Mouse (Mus musculus) kidney, postnatal 0 days (tissue): Measurements from ENCODE around the gene Btf3l4. TPM values are rescaled to one million over a fixed set of nuclear protein-coding genes. Genes with fewer than 3 reads are reported as not detected.

Experiments
- ATAC-seq: fragments of 200-750 bp; cut with Nextera tagmentation; replicated peaks from 2 replicates; pipeline ENCODE4 v1.8.0; 2017; ENCODE audit warnings: low read depth, moderate number of reproducible peaks, moderate TSS enrichment, moderate library complexity; ENCODE audit not compliant: low FRiP score
- DNase-seq: peaks from one replicate; pipeline ENCODE4 v3.0.0-alpha.2; 2016; ENCODE audit warnings: low spot score
- H3K27ac ChIP-seq: fragments of 300-500 bp; sonication (generic); 2 replicates; pipeline ENCODE4 v1.5.1; 2014; ENCODE audit warnings: mild to moderate bottlenecking
- H3K27me3 ChIP-seq: fragments of 300-500 bp; sonication (generic); 2 replicates; pipeline ENCODE4 v1.6.1; 2014; ENCODE audit warnings: low read length, mixed read lengths; ENCODE audit not compliant: insufficient read depth
- H3K36me3 ChIP-seq: fragments of 300-500 bp; sonication (generic); 2 replicates; pipeline ENCODE4 v1.6.1; 2014; ENCODE audit warnings: low read length, mixed read lengths; ENCODE audit not compliant: insufficient read depth
- H3K4me1 ChIP-seq: fragments of 300-500 bp; sonication (generic); replicated peaks from 2 replicates; pipeline ENCODE4 v1.6.1; 2014; ENCODE audit warnings: antibody characterized with exemption, low read length, mixed read lengths; ENCODE audit not compliant: insufficient read depth
- H3K4me2 ChIP-seq: fragments of 300-500 bp; sonication (generic); 2 replicates; pipeline ENCODE4 v1.6.1; 2014; ENCODE audit warnings: mild to moderate bottlenecking, low read length, moderate library complexity, mixed read lengths
- H3K4me3 ChIP-seq: fragments of 300-500 bp; sonication (generic); replicated peaks from 2 replicates; pipeline ENCODE4 v1.5.1; 2014; ENCODE audit warnings: low read depth, low read length
- H3K9ac ChIP-seq: fragments of 300-500 bp; sonication (generic); 2 replicates; pipeline ENCODE4 v1.6.1; 2014; ENCODE audit warnings: low read depth, low read length
- H3K9me3 ChIP-seq: fragments of 300-500 bp; sonication (generic); replicated peaks from 2 replicates; pipeline ENCODE4 v1.6.1; 2016; ENCODE audit warnings: low read length, inconsistent platforms, mixed read lengths
- CTCF ChIP-seq: IDR thresholded peaks from 2 replicates; pipeline ENCODE4 v1.5.1; 2016; ENCODE audit warnings: antibody characterized with exemption, low read depth, mild to moderate bottlenecking, moderate library complexity
- WGBS: fragments of 180-500 bp; shearing (Covaris S2); extraction: QIAGEN DNeasy Blood & Tissue Kit; methylation state at CpG from one replicate; pipeline ENCODE4 v1.1.7; 2014; 5-methylcytosine and 5-hydroxymethylcytosine counted together
- polyA plus RNA-seq: library from polyadenylated mRNA; unstranded; fragments of >200 nt; fragmentation: Nextera tagmentation; extraction: Ambion mirVana; gene quantifications from 2 replicates; pipeline ENCODE4 v1.2.1, GENCODE M21; 2015

Gene Btf3l4
- polyA plus RNA-seq, 1 experiment from 2014 or later, result 174 TPM

- no peaks in the 10 kb centered on the region for H3K9me3 ChIP-seq
- no peak overlapping the region for H3K9ac ChIP-seq
- H3K4me1 ChIP-seq, result no peaks in the 10 kb centered on the region
- no peak overlapping the region for H3K4me3 ChIP-seq
- TF ChIP-seq CTCF, result peak; percentile 77
- no peak overlapping the region for H3K27ac ChIP-seq
- no peaks in the 10 kb centered on the region for H3K27me3 ChIP-seq
- 49% methylated on average over 2 of the region's 2 CpGs for WGBS
- no peak overlapping the region for H3K4me2 ChIP-seq
- DNase-seq, result peak; percentile 84
- ATAC-seq, result no peak
- H3K36me3 ChIP-seq, result no peaks in the 10 kb centered on the region
These were observed 35.2 kb downstream of the Btf3l4 start for GRCm38 (mm10) chr4:108798083-108798830.

DNA sequence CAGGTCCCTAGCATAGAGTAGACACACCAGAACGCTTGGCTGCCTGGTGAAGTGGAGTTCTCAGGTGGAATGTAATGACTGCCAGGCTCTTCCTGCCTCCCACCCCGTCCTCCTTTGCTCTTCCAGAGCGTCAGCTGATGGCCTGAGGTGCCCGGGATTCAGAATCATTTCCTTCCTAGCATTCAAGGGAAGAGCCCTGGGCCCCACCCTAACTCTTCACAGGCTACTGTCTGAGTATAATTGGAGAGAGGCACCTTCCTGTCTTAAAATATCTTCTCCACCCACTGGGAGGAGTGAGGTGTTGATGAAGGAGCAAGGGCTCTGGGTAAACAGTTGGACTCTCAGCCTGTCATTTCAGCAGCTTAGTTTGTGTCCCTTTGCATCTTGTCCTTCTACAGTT, 36.7 kb downstream of the Btf3l4 start:
- 23% methylated on average over 4 of the region's 4 CpGs for WGBS
- Histone ChIP-seq H3K4me2 (no peak overlapping the region), H3K36me3 (no peaks in the 10 kb centered on the region), H3K27ac (no peak overlapping the region), H3K9ac (no peak overlapping the region), H3K4me1 (no peaks in the 10 kb centered on the region), H3K9me3 (no peaks in the 10 kb centered on the region), H3K4me3 (no peak overlapping the region), H3K27me3 (no peaks in the 10 kb centered on the region)
- no peak for TF ChIP-seq CTCF
- ATAC-seq (no peak), DNase-seq (peak; percentile 26)

GRCm38 (mm10) chr4:108793941-108794340, 39.5 kb downstream of the Btf3l4 start:
- Histone ChIP-seq H3K9me3 (no peaks in the 10 kb centered on the region), H3K36me3 (no peaks in the 10 kb centered on the region), H3K4me3 (no peak overlapping the region), H3K27ac (no peak overlapping the region), H3K27me3 (no peaks in the 10 kb centered on the region), H3K4me1 (no peaks in the 10 kb centered on the region), H3K4me2 (no peak overlapping the region), H3K9ac (no peak overlapping the region)
- 48% methylated on average over 1 of the region's 1 CpGs for WGBS
- no peak for TF ChIP-seq CTCF
- ATAC-seq (no peak), DNase-seq (no peak)

DNA sequence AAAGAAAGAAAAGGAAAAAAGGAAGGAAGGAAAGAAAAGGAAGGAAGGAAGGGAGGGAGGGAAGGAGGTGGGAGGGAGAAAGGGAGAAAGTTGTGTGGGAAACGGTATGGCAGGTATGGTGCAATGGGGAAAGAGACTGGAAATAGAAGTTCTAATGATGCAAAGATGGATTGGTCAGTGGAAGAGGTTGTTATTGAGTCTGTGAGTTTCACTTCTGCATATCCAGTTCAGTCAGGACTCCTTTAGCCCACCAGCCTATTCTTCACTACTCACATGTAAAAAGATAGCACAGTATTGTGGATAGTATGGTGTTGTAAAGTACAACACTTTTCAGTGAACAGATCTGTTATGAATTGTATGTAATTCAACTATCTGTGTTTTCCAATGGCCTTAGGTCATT, 42.9 kb downstream of the Btf3l4 start:
- Histone ChIP-seq H3K9me3 (no peaks in the 10 kb centered on the region), H3K36me3 (no peaks in the 10 kb centered on the region), H3K4me2 (no peak overlapping the region), H3K4me1 (no peaks in the 10 kb centered on the region), H3K27ac (no peak overlapping the region), H3K27me3 (no peaks in the 10 kb centered on the region), H3K4me3 (no peak overlapping the region), H3K9ac (no peak overlapping the region)
- no peak for ATAC-seq
- WGBS, result 61% methylated on average over 1 of the region's 1 CpGs
- DNase-seq, result no peak
- TF ChIP-seq CTCF, result no peak

DNA sequence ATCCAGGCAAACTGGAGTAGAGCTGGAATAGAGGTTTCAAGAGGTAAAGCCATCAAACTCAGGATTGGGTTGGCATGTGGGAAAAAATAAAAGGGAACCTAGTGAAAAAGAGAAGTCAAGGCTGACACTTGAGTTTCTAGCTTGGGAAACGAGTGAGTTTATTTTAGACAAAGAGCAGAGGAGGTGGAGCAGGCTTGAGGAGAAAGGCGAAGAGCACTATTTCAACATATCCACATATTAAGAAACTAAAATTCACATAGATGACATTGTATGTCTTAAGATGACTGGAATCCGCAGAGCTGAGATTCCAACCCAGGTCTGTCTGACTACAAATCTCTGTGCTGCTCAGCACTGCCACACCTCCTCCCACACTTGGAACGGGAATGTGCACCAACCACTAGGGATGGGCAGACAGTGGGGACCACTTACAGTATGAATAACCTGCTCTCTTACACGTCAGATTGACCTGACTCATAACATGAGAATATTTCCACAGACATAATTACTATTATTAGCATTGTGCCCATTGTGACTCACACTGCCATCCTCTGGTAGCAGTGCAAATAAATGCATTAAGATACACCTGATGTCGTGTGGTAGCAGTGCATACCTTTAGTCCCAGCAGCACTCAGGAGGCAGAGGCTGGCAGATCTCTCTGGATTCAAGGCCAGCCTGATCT, 44.0 kb downstream of the Btf3l4 start:
- 68% methylated on average over 6 of the region's 6 CpGs for WGBS
- no peak overlapping the region for H3K9ac ChIP-seq
- no peaks in the 10 kb centered on the region for H3K36me3 ChIP-seq
- DNase-seq, result no peak
- TF ChIP-seq CTCF, result no peak
- ATAC-seq, result no peak
- H3K27me3 ChIP-seq, result no peaks in the 10 kb centered on the region
- H3K4me3 ChIP-seq, result no peak overlapping the region
- no peak overlapping the region for H3K27ac ChIP-seq
- H3K4me1 ChIP-seq, result no peaks in the 10 kb centered on the region
- no peak overlapping the region for H3K4me2 ChIP-seq
- H3K9me3 ChIP-seq, result no peaks in the 10 kb centered on the region

DNA sequence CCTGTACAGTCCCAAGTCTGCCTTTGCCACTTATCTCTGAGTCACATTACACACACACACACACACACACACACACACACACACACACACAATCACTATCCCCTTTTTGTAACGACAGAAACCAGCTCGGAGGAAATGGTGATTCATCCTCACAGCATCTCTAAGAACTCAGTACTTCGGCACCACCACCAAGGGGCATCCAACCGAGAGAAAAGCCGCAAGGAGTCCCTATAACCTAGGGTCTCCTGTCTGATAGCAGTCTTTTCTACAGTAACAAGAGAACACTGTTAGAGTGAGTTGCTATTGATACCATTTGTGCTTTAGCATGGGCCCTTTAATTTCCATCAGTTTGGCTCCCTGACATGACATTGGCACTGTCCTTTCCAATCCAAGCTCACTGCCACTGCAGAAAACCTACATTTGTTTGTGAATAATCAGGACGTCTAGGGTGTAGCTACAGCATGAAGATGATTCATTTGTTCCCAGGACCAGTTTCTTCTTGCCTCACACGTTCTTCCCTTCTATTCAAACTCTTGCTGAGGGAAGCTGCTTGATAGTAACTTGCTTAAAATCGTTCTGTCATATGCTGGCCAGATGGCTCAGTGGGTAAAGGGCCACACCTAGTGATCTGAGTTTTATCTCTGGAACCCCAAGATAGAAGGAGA, 50.9 kb downstream of the Btf3l4 start:
- Histone ChIP-seq H3K4me3 (no peak overlapping the region), H3K4me1 (no peaks in the 10 kb centered on the region), H3K9me3 (no peaks in the 10 kb centered on the region), H3K36me3 (no peaks in the 10 kb centered on the region), H3K27ac (no peak overlapping the region), H3K4me2 (no peak overlapping the region), H3K9ac (no peak overlapping the region), H3K27me3 (no peaks in the 10 kb centered on the region)
- WGBS, result 42% methylated on average over 8 of the region's 8 CpGs
- TF ChIP-seq CTCF, result no peak
- no peak for ATAC-seq
- DNase-seq, result no peak
